Mouse (Mus musculus): ENCODE results near the gene Omt2a. TPM values are rescaled to one million over a fixed set of nuclear protein-coding genes. Genes with fewer than 3 reads are reported as not detected.
"Not testable (repeated sequence)": the region's sequence is repeated elsewhere in the genome, so short reads cannot be mapped to it uniquely, and the experiment has no call there.

The Omt2a gene
- polyA plus RNA-seq, 1 experiment from 2014 or later: not detected

GRCm38 (mm10) chr9:78296089-78296488, 18.5 kb downstream of the Omt2a start:
- not testable (repeated sequence) for H3K27ac ChIP-seq (replicated peaks); H3K4me1 ChIP-seq (replicated peaks); H3K9me3 ChIP-seq (replicated peaks); H3K9ac ChIP-seq; H3K4me3 ChIP-seq (replicated peaks); H3K36me3 ChIP-seq (replicated peaks); ATAC-seq (ENCODE audit: insufficient read depth); H3K27me3 ChIP-seq; H3K4me2 ChIP-seq
- WGBS (ENCODE audit: insufficient replicate concordance): 11% methylated on average over 6 of the region's 6 CpGs

DNA sequence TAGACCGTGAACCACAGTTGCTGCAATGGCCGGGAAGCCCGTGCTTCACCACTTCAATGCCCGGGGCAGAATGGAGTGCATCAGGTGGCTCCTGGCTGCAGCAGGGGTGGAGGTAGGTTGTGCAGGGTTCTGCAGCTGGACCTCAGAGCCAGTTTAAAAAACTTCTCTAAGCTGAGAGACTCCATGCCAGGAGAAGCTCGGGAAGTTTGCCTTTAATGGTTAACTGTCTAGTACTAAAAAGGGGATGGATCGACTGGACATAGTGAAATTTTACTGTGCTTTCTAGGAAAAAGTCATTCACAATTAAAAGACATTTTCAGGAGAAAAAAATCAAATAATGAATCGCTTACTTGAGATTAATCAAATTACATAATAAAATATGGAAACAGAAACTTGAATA, 19.8 kb downstream of the Omt2a start:
- H3K9me3 ChIP-seq (replicated peaks); H3K4me1 ChIP-seq (replicated peaks); H3K27ac ChIP-seq (replicated peaks); H3K4me2 ChIP-seq; ATAC-seq (ENCODE audit: insufficient read depth); H3K4me3 ChIP-seq (replicated peaks); H3K9ac ChIP-seq; H3K27me3 ChIP-seq; H3K36me3 ChIP-seq (replicated peaks): not testable (repeated sequence)
- 58% methylated on average over 7 of the region's 7 CpGs for WGBS (ENCODE audit: insufficient replicate concordance)

DNA sequence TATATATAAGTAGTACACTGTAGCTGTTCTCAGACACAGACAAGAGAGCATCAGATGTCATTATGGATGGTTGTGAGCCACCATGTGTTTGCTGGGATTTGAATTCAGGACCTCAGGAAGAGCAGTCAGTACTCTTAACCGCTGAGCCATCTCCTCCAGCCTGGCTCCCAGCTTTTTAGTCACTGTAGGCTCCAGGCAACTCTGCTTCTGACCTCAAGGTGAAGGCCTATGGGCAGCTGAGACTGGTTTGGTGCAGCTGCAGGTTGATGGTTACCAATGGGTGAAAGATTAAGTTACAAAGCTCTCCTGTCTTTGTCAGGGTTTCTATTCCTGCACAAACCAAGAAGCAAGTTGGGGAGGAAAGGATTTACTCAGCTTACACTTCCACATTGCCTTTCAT, 20.9 kb downstream of the Omt2a start:
- not testable (repeated sequence) for H3K4me3 ChIP-seq (replicated peaks)

DNA sequence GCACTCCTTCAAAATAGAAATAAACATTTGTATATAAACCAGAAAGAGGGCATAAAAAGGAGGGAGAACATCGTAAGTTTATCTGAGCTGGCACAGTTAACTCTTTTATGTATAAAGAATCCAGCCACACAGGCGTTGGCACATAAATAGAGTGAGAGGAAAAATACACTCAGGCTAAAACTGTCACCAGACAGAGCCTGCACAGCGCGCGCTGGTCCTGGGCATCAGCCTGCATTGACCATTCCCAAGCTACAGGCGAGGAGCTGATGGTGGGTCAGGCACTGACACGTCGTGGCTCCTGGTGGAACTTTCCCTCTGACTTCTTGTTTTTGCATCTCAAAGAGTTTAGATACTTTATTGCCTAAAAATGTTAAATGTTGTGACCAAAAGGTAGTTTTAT, 22.1 kb downstream of the Omt2a start:
- not testable (repeated sequence) for ATAC-seq (ENCODE audit: insufficient read depth); H3K4me1 ChIP-seq (replicated peaks); H3K27me3 ChIP-seq; H3K9me3 ChIP-seq (replicated peaks); H3K9ac ChIP-seq; H3K36me3 ChIP-seq (replicated peaks); H3K27ac ChIP-seq (replicated peaks); H3K4me3 ChIP-seq (replicated peaks); H3K4me2 ChIP-seq
- 76% methylated on average over 8 of the region's 8 CpGs for WGBS (ENCODE audit: insufficient replicate concordance)

More for the DNA sequence above, 20.9 kb downstream of the Omt2a start:
- H3K9me3 ChIP-seq (replicated peaks); H3K9ac ChIP-seq; ATAC-seq (ENCODE audit: insufficient read depth); H3K36me3 ChIP-seq (replicated peaks); H3K4me2 ChIP-seq; H3K27me3 ChIP-seq; H3K27ac ChIP-seq (replicated peaks); H3K4me1 ChIP-seq (replicated peaks): not testable (repeated sequence)
- 46% methylated on average over 1 of the region's 1 CpGs for WGBS (ENCODE audit: insufficient replicate concordance)

DNA sequence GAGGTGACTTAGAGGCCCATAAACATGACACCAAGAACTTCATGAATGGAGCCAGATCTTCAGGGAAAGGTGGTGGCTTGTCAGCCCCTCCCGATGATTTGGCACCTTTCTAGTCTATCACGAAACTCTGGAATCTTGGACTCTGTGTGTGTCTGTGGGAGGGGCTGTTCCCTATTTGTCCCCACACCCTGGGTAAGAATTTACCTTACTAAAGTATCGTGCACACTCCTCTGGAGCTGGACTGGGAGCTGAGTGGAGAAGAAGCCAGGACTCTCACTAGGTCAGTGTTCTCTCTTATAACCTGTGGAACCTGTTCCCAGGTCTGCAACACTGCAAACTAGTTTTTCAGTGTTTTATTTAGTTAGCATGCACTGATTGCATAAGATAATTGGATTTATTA, 24.9 kb downstream of the Omt2a start, which contains the start of gene Gm10639:
Gene Gm10639, plus strand, starts transcription at position 201 of the 400 bp plus-strand sequence.
- H3K27ac ChIP-seq (replicated peaks); H3K9ac ChIP-seq; H3K9me3 ChIP-seq (replicated peaks); H3K4me1 ChIP-seq (replicated peaks); ATAC-seq (ENCODE audit: insufficient read depth); H3K4me3 ChIP-seq (replicated peaks); H3K27me3 ChIP-seq; H3K36me3 ChIP-seq (replicated peaks); H3K4me2 ChIP-seq: not testable (repeated sequence)
- WGBS (ENCODE audit: insufficient replicate concordance): 61% methylated on average over 3 of the region's 3 CpGs

- H3K4me1 ChIP-seq (replicated peaks); H3K27me3 ChIP-seq; H3K4me3 ChIP-seq (replicated peaks); ATAC-seq (ENCODE audit: insufficient read depth); H3K9ac ChIP-seq; H3K4me2 ChIP-seq; H3K9me3 ChIP-seq (replicated peaks); H3K36me3 ChIP-seq (replicated peaks); H3K27ac ChIP-seq (replicated peaks): not testable (repeated sequence)
- 36% methylated on average over 1 of the region's 1 CpGs for WGBS (ENCODE audit: insufficient replicate concordance)
Observed at GRCm38 (mm10) chr9:78289063-78289462, 25.5 kb downstream of the Omt2a start.

- not testable (repeated sequence) for H3K4me2 ChIP-seq; ATAC-seq (ENCODE audit: insufficient read depth); H3K27ac ChIP-seq (replicated peaks); H3K4me3 ChIP-seq (replicated peaks); H3K4me1 ChIP-seq (replicated peaks); H3K9me3 ChIP-seq (replicated peaks); H3K36me3 ChIP-seq (replicated peaks); H3K9ac ChIP-seq; H3K27me3 ChIP-seq
- 65% methylated on average over 4 of the region's 4 CpGs for WGBS (ENCODE audit: insufficient replicate concordance)
Observed at GRCm38 (mm10) chr9:78282002-78282711, 32.4 kb downstream of the Omt2a start.

DNA sequence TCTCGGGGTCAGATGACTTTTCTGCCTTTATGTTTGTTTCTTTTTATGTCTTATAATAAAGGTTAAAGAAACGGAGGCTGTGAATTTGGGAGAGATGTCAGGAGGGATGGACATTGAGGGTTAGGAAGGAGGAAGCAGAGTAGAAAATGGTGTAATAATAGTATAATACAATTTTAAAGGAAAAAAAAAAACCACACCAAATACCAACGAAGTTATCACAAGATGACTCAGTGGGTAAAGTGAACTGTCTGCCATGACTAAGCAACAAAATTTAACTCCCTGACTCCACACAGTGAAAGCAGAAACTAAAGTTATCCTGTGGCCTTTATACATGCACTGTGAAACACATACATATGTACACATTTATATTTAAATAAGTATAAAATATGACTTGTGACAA, 43.7 kb downstream of the Omt2a start:
- H3K36me3 ChIP-seq (replicated peaks); ATAC-seq (ENCODE audit: insufficient read depth); H3K27me3 ChIP-seq; H3K4me3 ChIP-seq (replicated peaks); H3K27ac ChIP-seq (replicated peaks); H3K9me3 ChIP-seq (replicated peaks); H3K4me1 ChIP-seq (replicated peaks); H3K9ac ChIP-seq; H3K4me2 ChIP-seq: not testable (repeated sequence)
- 41% methylated on average over 3 of the region's 3 CpGs for WGBS (ENCODE audit: insufficient replicate concordance)

Other genes with a start within 250 kb of the Omt2a start
- 74.2 and 81.2 TPM in 2 replicates for gene Fbxo9, start 205.7 kb downstream of the Omt2a start, polyA plus RNA-seq (2015; fragmentation: Nextera tagmentation; extraction: Ambion mirVana)
- 4.6 TPM in 2 replicates for gene Ick, start 205.6 kb downstream of the Omt2a start, polyA plus RNA-seq (2015; fragmentation: Nextera tagmentation; extraction: Ambion mirVana)
- 36.2 and 38.3 TPM in 2 replicates for gene Gsta4, start 132.0 kb downstream of the Omt2a start, polyA plus RNA-seq (2015; fragmentation: Nextera tagmentation; extraction: Ambion mirVana)
- not detected in 2 replicates for gene Gsta1, start 84.1 kb downstream of the Omt2a start, polyA plus RNA-seq (2015; fragmentation: Nextera tagmentation; extraction: Ambion mirVana)
- 0.26 and 0.36 TPM in 2 replicates for gene Gm3776, start 57.7 kb downstream of the Omt2a start, polyA plus RNA-seq (2015; fragmentation: Nextera tagmentation; extraction: Ambion mirVana)
- gene Gm10639, start 24.9 kb downstream of the Omt2a start, polyA plus RNA-seq (2015; fragmentation: Nextera tagmentation; extraction: Ambion mirVana): not detected in 2 replicates
- not detected in 2 replicates for gene Omt2b, start 12.8 kb upstream of the Omt2a start, polyA plus RNA-seq (2015; fragmentation: Nextera tagmentation; extraction: Ambion mirVana)
- 0.23 and 0.51 TPM in 2 replicates for gene Gsta2, start 41.0 kb upstream of the Omt2a start, polyA plus RNA-seq (2015; fragmentation: Nextera tagmentation; extraction: Ambion mirVana)
- not detected in 2 replicates for gene Dppa5a, start 53.4 kb upstream of the Omt2a start, polyA plus RNA-seq (2015; fragmentation: Nextera tagmentation; extraction: Ambion mirVana)
- 0.03 and 0.08 TPM in 2 replicates for gene Ooep, start 63.9 kb upstream of the Omt2a start, polyA plus RNA-seq (2015; fragmentation: Nextera tagmentation; extraction: Ambion mirVana)
- gene Ddx43, start 81.0 kb upstream of the Omt2a start, polyA plus RNA-seq (2015; fragmentation: Nextera tagmentation; extraction: Ambion mirVana): not detected in 2 replicates
- gene Cgas, start 128.4 kb upstream of the Omt2a start, polyA plus RNA-seq (2015; fragmentation: Nextera tagmentation; extraction: Ambion mirVana): 0.82 and 0.98 TPM in 2 replicates
- gene Mto1, start 133.4 kb upstream of the Omt2a start, polyA plus RNA-seq (2015; fragmentation: Nextera tagmentation; extraction: Ambion mirVana): 19.6 and 19.8 TPM in 2 replicates
- 0.45 and 0.68 TPM in 2 replicates for gene Gm17324, start 134.0 kb upstream of the Omt2a start, polyA plus RNA-seq (2015; fragmentation: Nextera tagmentation; extraction: Ambion mirVana)
- gene Eef1a1, start 174.4 kb upstream of the Omt2a start, polyA plus RNA-seq (2015; fragmentation: Nextera tagmentation; extraction: Ambion mirVana): 2,003 and 2,036 TPM in 2 replicates

Measured in liver, embryonic 15.5 days (tissue).